Mouse (Mus musculus): Measurements from ENCODE around the gene Glb1.

DNA sequence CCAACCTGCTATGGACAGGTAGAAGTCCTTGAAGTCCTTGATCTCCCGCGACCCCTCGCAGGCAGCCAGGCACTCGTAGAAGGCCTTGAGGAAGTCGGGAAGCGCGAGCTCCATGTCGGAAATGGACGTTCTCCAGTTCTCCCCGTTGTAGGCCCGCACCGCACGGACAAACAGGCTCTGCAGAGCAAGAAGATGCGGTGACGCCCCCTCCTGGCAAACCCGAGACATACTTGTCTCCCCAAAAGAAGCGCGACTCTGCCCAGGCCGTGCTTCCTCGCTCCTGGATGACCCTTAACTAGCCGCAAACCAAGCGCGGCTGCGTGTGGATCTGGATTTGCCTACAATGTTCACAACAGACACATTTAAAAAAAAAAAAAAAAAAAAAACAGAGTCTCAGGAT, 16.2 kb upstream of the Glb1 start:
- TF ChIP-seq CTCF (IDR thresholded peaks at IDR 0.05; ENCODE audit: borderline replicate concordance, insufficient read depth, low read depth, low read length), result no peak
- no peak for TF ChIP-seq POLR2A (IDR thresholded peaks at IDR 0.05; ENCODE audit: borderline replicate concordance, insufficient read depth, low read length)
